Mouse (Mus musculus) CD4-positive helper T cell, adult 2 months (primary cell): Measurements from ENCODE around the gene Stk24.
A peak's percentile ranks its signal among the peaks of the same experiment; 100 is the strongest.

Experiments
- DNase-seq: peaks from one replicate; pipeline ENCODE4 v3.0.0-alpha.2; 2012; ENCODE audit warnings: low read depth, missing footprints, low spot score

Stk24 gene

DNA sequence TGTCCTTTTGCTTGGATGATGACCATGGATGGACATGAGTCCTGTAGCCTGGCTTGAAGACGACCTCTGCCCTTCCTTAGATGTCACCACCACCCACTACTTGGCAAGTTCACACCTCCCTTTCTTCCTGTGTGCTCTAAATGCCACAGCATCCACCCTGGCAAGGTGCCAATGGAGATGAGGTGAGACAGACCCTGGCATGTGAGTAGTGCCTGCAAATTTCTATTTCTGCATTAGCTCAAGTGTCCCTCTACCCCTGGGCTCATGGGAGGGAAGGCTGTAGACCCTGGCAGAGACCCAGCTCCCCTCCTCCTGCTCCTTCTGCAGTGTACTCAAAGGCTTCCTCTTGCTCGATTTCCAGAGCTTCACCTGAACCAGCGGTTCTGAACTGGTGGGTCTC lies 64.9 kb downstream of the Stk24 start:
- DNase-seq = peak; percentile 67

DNA sequence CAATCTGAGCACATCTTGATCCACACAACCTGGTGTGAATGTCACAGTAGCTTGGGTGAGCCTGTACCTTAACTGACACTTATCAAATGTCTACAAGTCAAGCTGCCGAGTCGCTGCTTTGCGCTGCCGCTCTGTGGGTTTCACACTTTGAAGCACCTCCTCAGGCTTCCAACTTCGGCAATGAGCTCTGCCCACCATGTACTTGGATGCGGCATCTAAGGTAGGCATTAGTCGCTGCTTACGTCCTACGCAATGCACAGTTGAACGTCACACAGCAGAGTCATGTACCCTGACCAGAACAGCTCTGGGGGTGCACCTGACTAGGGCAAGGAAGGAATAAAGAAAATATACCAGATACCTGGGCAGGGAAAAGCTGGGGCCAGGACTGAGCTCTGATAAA lies 66.5 kb downstream of the Stk24 start:
- DNase-seq = no peak

DNA sequence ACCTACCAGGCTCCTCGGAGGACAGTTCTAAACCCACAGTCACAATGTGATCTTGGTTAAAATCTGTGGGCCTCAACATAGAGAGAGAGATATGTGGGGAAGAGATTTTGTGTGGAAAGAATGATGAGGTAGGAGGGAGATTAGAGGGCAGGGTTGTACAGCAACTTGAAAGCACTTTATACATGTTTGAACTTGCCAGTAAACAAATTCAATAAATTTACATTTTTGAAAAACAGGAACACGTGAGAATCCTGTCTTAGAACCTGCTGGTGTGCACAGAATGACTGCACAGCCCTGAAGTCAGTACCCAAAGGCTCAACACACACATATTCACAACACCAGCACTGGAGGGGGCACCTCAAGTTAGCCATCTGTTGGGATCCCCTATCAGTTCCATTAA lies 68.7 kb downstream of the Stk24 start:
- peak; percentile 28 for DNase-seq

DNA sequence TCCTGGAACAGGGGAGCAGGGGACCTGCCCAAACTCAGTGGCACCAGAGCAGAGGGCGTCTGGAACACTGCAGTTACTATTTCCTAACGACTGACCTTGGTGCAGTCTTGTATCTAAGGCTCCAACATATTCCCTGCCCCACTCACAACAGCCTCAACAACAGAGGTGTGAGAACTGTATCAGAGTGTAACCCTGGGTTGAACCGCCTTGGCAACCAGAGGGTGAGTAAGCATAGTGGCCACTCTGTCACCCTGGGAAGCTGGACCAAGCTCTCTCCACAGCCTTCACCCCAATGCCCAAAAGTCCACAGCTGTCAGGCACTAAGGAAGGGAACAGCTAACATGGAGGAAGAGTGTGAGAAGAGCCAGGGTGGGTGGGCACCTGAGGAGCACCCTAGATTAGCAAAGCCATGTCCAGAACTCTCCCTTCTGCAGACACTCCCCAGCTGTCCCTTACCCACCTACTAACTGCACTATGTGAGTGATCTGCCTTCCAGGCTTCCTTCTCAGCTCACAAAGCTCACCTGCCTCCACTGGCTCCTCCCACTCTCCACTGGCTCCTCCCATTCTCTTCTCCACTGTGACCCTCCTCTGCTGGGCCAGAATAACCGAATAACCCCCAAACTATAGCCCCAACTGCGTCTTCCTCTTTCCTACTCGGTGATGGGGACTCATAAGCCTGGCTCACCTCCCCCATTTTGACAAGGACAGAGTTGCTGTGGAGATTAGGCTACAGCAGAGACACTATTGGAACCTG lies 69.3 kb downstream of the Stk24 start:
- no peak for DNase-seq

DNA sequence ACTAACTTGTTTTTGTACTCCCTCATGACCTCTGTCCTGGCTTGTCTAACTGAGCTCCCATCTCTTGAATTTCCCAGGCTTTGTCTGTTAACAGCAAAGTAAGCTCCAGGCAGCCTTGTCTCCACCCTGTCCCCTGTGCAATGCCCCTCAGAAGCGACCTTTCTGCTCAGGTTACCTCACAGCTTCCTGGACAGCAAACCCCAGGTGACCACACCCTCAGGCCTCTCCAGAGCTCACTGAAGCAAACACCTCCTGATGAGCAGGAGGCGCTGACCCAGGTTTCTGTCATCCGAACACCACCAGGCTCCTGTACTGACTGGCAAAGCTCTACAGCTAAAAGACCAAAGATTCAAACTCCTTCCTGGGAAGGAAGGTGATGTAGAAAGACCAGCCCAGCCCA lies 69.9 kb downstream of the Stk24 start:
- DNase-seq = no peak

DNA sequence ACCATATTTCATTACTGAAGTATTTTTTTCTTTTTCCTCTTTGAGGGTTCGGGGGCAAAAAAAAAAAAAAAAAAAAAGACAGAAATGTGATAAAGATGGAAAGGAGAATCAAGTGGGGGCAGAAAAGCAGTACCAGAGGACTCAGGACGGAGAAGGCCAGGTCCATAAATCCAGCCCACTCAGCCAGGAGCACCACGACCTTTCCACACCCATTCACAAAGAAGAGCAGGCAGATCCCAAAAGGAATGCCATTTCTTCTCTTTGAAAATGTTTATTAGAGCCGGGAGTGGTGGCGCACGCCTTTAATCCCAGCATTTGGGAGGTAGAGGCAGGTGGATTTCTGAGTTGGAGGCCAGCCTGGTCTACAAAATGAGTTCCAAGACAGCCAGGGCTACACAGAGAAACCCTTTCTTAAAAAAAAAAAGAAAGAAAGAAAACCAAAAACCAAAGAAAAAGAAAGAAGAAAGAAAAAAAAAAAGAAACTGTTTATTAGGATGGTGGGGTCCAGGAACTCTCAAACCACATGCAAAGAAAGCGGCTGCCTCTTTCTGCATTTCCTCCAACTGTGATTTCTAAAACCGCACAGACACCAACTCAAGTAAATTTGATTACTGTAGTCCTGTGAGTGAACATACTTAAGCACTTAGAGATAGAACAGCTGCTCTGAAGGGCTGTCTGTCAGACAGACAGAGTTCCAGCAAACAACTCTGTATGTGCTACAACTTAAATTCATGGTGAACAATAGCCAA lies 74.3 kb downstream of the Stk24 start:
- DNase-seq = no peak

DNA sequence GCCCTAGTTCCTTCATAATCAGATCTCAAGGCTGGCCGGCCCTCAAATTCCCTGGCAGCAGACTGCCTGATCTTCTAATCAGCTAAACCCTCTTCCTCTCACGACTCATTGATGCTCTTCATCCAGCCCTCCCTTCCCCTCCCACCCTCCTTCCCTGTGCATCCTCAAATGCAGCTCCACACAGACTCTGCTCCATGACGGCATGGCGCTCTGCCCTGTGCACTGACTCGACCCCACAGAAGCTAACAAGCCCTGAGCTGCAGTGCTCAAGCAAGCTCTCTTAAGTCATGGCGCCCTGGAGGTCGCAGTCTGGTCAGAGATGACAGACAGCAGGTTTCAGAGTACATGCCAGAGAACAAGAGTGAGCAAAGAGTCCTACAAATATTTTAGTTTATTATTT lies 75.3 kb downstream of the Stk24 start:
- DNase-seq = no peak

DNA sequence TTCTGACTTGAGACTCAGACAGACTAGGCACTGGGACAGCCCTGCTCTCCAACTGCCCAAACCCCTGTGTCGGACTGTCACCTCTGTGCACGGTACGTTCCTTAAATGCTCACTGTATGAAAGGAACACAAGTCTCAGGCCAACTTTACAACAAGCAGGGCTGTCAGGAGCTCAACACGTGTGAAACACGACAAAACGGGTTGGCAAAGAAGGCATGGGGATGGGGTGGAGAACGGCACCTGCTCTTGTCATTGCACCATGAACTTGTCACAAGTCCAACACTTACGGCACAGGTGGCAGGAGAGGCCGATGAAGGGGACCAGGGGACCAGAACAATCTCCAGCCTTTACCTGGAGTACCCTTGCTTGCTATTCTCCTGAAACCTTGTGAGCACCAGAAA lies 80.7 kb downstream of the Stk24 start:
- no peak for DNase-seq

DNA sequence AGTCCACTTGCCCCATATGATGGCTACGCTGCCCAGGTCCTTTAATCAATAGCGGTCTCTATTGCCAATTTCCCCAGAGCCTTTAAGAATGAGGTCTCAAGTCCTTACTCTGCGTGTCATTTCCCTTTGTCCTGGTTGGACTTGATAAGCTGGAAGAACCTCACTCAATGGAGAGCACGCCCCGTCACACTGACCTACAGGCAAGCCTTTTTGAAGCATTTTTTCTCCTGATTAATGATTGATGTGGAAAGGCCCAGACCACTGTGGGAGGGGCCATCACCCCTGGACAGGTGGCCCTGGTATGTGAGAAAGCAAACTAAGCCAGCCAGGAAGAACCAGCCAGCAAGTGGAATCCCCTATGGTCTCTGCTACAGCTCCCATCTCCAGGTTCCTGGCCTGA lies 81.3 kb downstream of the Stk24 start:
- DNase-seq = no peak

DNA sequence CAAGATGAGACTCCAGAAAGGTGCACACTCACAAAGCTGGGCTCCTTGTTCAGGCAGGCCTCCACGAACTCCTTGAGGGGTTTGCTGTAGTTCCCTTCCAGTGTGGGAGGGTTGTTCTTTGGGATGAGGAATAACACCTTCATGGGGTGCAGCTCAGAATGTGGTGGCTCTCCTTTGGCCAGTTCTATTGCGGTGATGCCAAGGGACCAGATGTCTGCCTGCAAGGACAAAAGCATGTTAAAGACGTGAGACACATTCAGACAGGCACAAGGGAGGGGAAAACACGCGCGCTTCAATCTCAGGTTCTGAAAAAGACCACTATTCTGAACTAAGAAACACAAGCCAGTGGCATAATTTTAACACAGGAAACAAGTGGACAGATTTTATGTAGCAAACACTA lies 82.7 kb downstream of the Stk24 start:
- no peak for DNase-seq

DNA sequence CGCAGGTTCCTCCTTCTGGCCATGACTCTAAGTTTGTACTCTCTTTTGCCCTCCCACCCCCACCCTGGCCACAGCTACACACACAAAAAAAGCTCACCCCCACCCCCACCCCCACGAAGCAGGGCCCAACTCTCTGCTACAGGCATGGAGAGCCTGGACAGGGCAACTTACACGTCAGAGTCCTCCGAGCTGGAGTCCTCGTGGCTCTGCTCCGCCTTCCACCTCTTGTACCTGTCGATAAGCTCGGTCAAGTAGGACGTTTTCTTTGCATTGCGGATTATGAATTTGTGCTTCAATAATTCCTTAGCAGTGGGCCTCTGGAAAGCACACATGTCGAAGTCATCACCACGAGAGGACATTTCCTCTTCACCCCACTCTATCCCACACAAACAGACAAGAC lies 85.3 kb downstream of the Stk24 start:
- no peak for DNase-seq

DNA sequence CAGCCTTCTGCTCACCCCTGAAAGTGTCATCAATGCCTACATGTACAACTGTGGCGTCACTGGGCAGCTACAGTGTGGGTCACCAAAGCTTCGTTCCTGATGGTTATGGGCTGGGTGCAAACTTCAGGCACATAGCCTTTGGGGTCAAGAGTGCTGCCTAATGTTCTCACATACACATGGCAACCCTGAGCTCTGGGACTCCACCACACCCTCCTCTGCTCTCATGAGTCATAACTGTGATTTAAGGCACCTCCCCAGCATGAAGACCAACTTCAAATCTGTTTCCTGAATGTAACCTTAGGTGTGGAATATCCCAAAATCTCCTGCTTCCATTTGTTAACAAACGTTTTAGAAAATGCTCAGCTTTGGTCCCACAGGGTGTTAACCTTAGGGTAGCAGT lies 87.4 kb downstream of the Stk24 start:
- no peak for DNase-seq

DNA sequence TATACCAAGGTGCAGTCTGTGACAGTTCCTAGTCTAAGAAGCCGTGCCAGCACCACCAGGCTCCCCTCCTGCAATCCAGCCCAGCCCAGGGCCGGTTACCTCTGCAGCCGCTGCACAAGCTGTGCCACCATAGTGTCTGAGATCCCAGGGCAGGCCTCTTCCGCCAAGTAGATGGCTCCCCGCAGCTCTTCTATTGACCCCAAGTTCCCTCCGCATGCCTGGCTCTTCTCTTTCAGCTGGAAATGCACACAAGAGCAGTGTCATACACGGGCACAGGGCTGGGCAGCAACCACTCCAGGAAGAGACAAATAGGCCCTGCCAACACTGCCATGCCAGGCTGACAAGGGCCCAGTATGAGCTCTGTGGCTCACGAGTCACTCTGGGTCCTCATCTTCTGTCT lies 87.9 kb downstream of the Stk24 start:
- DNase-seq = no peak

DNA sequence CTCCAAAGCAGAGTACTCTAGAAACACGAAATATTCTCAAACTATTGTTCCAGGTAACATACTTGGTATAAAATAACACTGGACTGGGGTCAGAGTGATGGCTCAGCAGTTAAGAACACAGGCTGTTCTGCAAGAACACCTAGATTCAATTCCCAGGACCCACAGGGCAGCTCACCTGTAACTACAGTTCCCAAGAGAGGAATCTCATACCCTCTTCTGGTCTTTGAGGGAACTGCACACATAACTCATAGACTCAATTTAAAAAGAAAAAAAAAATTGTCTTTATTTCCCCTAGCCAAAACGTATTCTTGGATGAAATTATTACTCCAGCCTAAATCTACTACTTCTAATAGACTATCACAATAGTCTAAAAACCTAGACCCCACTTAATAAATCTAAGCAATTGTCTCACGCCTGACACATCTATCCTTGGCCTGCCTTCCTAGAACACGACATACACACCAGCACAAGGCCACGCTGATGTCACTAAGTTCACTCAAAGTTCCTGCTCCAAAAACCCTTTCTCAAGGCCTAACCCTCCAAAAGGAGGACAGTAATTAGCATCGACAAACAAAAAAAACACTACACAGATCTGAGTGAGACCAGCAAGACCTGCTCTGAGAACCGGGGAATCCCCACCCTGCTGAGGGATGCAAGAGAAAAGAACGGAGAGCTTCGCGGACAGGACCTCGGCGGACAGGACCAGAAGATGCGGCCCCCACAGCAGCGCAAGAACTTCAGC lies 94.3 kb downstream of the Stk24 start:
- DNase-seq = no peak

DNA sequence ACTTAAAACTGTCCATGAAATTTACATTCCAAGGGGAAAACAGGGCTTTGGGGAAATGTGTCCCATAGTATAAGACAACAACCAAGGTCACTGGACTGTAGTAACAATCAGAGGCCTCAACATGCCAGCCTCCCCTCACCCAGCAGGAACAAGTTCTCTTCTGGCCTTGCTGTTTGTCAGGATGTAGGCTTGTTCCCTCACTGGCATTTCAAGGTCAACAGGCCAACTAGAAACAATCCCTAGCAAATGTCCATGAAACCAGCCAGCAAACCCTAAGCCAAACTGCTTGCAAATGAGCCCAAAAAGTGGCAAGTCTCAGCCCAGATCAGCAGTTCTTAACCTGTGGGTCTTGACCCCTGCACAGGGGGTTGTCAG lies 98.5 kb downstream of the Stk24 start:
- DNase-seq = no peak

DNA sequence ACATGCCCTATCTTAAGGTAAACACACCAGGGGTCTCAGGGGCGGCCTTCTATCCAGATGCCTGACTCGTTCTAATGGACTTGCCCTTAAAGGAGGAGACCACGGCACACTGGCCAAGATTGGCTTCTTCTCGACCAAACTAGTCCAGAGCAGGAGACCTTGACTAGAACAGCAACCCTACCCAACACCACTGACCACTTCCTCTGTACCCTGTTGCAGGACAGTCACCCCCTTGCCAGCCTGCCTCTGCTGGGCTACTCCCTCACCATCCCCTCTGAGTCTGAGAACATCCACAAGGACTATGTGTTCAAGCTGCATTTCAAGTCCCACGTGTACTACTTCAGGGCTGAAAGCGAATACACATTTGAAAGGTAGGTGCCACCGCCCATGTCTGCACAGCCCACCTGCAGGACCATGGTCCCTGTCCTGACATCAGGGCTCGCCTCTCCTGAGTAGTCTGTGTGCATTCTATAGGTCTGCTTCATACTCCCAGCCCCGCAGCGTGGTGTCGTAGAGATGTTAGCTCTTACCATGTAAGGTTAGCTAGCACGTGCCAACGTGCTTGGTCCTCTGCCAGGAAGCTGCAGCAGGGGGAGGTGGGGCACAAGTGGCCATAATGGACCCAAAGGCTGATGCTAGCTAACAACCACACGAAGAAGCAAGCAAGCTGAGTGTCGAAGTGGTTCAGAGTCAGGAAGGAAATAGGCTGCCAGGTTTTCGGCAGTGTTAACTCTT lies 99.0 kb downstream of the Stk24 start:
- no peak for DNase-seq

DNA sequence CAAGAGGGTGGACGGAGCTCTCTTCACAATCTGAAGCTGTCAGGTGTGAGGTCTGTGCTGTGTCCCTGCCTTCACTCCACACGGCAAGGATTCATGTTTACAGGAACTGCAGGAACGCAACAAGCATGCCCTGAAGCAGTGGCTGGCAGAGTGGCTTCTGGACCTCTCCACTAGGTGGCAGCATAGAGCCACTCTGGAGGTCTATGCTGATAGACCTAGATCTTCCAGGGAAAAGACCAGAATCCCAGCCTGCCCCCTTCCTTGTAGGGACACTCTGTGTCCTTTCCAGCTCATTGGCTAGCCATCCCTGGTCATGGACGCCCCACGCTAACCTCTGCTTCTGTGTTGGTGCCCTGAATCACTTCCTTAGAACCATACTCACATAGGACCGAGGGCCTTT lies 100.7 kb downstream of the Stk24 start:
- peak; percentile 61 for DNase-seq

DNA sequence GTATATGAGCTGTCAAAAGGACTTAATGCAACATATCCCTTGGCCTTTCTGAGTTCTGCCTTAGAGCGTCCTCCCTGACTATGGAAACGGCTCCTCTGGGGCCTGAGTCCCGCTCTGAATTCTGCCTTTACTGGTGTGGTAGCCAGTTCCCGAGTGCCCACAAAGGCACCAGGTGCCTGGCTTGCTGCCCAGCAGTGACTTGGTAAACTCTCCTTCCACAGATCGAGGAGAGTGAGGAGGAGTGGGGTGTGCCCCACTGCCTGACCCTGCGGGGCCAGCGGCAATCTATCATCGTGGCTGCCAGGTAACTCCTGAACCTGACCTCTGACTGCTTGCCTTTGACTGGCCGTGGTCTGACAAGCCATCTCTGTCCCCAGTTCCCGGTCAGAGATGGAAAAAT lies 103.8 kb downstream of the Stk24 start:
- DNase-seq = no peak

DNA sequence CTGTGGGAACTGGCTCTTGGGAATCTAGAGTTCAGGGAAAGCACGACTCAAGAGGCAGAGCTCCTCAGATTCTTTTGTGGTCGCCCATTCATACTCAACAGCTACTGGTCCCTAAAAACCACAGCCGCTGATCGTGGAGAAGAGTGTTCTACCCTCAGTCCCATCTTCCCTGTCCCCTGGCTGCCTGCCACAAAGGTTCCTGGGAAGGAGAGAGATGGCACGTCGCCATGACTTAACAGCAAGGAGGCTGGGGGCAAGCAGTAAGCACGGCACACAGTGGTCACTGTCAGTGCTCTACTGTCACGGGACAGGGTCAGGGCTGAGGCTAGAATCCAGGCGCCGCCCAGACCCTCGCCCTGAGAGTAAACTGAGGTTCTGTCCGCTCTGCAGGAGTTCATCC lies 104.8 kb downstream of the Stk24 start:
- DNase-seq = no peak

DNA sequence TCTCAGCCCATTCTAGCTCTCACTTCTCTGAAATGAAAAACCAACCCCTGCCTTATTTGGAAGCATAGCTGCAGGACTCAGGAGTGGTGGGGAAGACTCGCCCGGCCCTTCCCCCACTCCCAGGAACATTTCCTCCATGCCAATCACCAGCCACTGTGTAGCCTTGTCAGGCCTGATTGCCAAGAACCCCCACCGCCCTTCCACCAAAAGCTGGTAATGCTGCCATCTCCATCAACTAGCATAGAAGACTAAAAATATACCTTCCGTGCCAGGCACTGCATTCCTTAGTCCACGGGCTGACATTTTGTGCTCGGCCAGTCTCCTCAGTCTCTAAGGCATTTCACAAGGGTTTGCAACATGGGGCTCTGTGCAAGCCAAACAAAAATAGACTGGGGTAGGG lies 109.3 kb downstream of the Stk24 start:
- DNase-seq = no peak

DNA sequence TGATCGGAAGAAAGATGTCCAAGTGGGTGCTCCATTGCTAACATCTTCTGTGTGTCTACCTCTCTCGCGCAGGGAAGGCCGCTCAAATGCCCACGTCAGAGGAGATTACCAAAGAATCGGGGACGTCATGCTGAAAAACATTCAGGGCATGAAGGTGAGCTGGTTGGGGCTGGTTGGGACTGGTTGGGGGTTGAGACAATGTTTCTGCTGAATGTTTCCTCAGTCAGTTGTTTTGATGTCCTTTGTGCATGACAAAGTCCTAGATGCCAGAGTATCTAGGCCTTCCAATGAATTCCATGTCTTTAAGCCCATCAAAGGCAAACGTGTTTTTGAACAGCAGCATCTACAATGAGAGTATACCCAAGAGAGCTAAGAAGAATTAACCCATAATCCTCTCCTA lies 112.0 kb downstream of the Stk24 start:
- DNase-seq = no peak

DNA sequence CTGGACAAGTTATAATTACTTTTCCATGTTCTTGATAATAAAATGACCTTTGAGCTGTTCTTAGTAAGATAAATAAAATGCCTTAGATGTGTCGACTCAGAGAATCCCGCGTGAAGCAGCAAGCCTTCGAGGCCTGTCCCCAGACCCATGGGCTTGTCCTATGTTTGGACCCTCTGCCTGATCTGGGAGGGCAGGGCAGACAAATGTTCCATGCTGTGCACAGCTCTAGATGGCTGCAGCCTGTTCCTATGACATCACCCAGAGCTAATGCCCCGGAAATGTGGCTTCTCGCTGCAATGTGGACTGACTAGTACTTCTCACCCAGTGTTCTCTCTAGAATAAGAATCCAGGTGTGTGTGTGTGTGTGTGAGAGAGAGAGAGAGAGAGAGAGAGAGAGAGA lies 115.4 kb downstream of the Stk24 start:
- no peak for DNase-seq
